Mouse (Mus musculus) lung, postnatal 36 days (tissue): ENCODE results near the gene Alkbh3.

ENCODE experiments used
- DNase-seq: peaks from one replicate; pipeline ENCODE4 v3.0.0; 2022; ENCODE audit warnings: mixed read lengths

Alkbh3 gene

DNA sequence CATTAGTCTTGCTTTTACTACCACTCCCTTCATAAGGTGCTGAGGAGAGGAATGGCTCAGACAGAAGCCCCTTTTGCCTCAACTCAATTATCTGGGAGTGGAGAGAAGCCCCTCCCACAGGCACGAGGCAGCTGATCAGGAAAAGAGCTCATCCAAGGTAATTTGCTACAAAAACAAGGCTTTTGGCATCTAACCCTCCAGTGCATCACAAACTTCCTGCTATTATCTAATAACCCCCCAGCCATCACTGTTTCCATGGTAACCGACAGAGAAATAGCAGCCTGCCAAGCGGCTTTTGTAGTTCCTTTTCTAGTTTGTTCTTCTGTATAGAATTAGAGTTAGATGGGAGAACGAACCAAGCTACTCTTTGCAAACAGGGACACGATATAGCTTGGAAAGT, 18.3 kb downstream of the Alkbh3 start:
- peak; percentile 20 for DNase-seq

- DNase-seq = no peak
Measured at GRCm38 (mm10) chr2:93991336-93991735, 19.3 kb downstream of the Alkbh3 start.

DNA sequence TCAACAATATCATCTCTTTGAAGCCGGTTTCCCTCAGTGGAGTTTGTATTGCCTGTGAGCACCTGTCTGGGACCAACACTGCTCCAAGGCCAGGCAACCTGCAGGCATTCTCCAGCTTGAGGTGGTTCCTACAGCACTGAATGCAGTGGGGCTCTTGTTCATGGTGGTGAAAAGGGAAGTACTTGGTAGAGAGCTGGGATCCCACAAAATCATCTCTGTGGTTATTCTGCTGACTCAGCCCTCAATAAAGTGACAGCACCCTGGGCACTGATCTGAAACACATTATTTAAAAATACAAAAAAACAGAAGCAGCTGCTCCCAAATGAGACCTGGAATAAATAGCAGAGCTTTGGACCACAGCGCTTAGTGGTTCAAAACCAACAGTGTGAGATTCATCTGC, 22.2 kb downstream of the Alkbh3 start:
- DNase-seq = no peak

GRCm38 (mm10) chr2:93982457-93983235, 28.0 kb downstream of the Alkbh3 start:
- peak; percentile 85 for DNase-seq

GRCm38 (mm10) chr2:93979249-93980120, 31.1 kb downstream of the Alkbh3 start:
- no peak for DNase-seq

GRCm38 (mm10) chr2:93976436-93977252, 34.0 kb downstream of the Alkbh3 start:
- DNase-seq = peak; percentile 65

- no peak for DNase-seq
Measured at GRCm38 (mm10) chr2:93975526-93976435, 34.8 kb downstream of the Alkbh3 start.

DNA sequence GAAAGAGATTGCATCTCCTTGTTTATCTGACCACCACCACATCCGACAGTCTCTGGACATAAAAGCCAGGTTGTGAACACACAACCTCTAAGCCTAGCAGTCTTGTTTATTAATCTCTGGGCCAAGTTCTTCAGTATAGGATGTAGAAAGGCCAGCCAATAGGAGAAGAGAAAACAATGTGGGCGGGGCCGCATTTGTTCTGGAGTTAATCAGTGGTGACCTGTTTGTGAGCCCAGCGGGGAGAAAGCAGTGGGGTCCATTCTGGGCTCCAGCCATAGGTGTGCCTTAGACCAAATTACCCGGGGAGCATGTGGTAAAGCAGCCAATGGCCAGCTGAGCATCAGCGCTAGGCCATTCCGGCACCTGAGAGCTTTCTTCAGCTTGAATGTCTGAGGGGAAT, 35.6 kb downstream of the Alkbh3 start:
- no peak for DNase-seq

DNA sequence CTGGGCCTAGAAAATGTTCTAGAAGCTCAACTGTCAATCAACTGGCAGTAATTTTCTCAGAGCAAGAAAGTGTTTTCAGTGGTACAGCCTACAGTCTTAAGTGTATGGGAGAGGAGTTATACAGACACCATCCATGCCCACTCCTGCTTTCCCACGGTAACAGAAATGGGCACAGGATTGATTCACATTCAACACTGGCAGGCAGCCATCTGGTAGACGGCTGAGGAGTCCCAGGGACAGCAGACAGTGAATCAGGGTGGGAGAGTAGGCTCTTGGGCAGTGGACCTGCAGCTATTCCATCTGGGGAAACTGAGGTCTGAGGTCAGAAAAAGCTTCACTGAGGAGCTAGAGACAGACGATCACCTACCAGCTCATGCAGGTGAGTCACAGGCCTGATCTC, 39.0 kb downstream of the Alkbh3 start:
- no peak for DNase-seq

GRCm38 (mm10) chr2:93964494-93965160, 46.0 kb downstream of the Alkbh3 start:
- peak; percentile 48 for DNase-seq

- DNase-seq = no peak
Measured at GRCm38 (mm10) chr2:93963802-93964201, 46.8 kb downstream of the Alkbh3 start.

GRCm38 (mm10) chr2:93961716-93962115, 48.9 kb downstream of the Alkbh3 start:
- DNase-seq = peak; percentile 64

DNA sequence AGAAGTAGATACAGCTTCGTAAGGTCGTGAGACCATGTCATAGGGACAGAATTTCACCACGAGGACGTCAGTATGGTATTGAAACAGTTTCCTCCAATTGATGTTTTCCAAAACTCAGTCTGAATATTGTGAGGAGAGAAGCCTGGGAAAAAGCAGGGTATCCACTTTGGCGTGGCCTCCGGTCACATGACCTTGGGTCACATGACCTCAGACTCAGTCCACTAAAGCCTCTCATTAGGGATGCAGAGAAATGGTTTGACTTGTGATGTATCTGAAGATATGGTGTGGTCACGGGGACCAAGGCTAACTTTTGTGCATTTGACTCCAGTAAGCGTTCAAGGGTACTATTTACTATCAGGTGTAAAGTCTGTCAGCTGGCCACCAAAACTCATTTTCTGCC, 51.3 kb downstream of the Alkbh3 start:
- DNase-seq = no peak

- DNase-seq = no peak
Measured at GRCm38 (mm10) chr2:93958216-93958615, 52.4 kb downstream of the Alkbh3 start.

- DNase-seq = no peak
Measured at GRCm38 (mm10) chr2:93957785-93958175, 52.8 kb downstream of the Alkbh3 start.

GRCm38 (mm10) chr2:93956908-93957784, 53.5 kb downstream of the Alkbh3 start, which contains the start of gene Gm13889:
Gene Gm13889, minus strand, starts transcription at chr2:93957201.
- DNase-seq = peak; percentile 90

DNA sequence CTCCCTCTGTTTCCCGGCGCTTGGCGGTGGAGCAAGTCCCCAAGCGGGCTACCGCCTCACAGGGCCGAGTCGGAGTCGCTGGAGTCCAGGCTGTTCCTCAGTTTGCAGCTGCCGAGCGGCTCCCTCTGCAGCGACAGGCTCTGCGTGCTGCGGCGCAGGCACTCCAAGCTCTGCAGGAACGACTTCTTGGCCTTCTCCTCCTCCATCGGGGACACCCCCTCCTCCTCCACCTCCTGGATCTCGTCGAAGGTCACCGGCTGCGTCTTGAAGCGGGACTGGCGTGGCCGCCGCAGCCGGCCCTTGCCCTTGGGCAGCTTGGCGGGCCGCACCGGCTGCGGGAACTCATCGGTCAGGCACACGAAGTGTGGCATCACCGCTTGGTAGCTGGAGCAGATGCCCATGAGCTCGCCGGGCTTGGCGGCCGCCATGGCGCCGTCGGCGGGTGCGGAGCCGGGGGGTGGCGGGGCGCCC, 54.2 kb downstream of the Alkbh3 start:
- peak; percentile 49 for DNase-seq

DNA sequence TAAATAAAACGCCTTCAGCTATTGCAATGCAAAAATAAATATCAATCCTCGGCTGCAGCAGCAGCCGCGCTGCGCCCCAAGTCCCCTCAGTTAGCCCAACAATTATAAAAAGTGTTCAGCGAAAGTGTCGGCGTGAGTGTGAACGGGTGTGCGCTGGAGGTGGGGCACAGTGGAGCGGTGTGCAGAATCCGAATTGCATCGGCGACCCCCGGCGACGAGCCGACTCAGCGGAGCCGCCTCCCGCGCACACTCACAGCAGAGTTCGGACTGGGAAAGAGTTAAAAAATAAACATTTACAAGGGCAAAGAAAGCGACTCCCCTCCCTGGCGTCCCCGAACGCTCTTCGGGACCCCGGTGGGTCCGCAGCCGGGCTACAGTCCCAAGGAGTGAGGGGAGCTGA, 54.7 kb downstream of the Alkbh3 start:
- DNase-seq = no peak

DNA sequence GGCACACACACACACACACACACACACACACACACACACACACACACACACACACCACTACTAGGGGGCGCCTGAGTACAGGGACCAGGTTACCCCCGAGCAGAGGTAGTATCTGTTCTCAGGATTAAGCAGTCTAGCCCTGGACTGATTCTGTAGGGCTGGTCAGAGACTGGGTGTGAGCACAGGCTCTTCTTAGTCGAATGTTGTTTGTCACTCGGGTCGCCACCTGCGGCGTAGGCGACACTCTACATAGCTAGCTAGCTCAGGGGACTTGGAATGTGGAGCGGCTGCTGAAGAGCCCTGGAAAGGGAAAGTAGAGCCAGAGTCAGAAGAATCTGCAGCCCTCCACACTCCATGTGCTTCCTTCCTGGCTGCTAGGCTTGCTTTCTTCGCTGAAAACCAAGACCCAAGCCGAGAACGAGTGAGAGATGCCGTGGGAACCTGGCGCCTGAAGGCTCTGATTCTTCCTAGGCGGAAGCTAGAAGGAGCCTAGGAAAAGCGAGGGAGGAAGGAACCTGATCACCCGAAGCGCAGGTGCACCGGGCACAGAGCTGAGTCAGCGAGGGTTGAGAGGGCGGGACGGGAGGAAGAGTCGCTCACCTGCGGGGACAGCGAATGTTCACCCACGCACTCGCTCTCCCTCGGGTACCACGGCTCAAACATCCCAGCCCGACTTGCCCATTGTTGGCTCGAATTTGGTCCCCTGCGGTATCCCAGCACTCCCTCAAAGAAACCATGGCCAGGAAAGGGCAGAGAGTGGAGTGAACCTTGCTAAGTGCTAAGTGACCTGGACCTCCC, 55.6 kb downstream of the Alkbh3 start:
- peak; percentile 19 for DNase-seq
